In genomic region chr5:28269469-28269991, GRCm38 (mm10) we compare ENCODE assay signal across 10 mouse cellular contexts. TPM values are rescaled to one million over a fixed set of nuclear protein-coding genes. Genes with fewer than 3 reads are reported as not detected.
DNase-seq lines count a peak whose midpoint lies in the region; ATAC-seq and TF ChIP-seq lines count a peak whose summit lies in the region.
"Had no signal": no experiment of that assay in that cellular context is flagged by ENCODE, and none has a peak within 500 bp of the region (broad histone marks: within the 10 kb centered on the region; RNA-seq: fewer than 3 reads in every experiment).

No protein-coding gene starts in this region.

- peak; percentile 16 for DNase-seq in heart, adult 8-10 months (ENCODE audit: low spot score)
- DNase-seq in heart, postnatal 10 days = no peak
- DNase-seq in thymus, postnatal 4 days = peak; percentile 38
- no peak for DNase-seq in kidney, postnatal 10 days
- no peak for DNase-seq in adrenal gland, postnatal 10 days
- DNase-seq in left cerebral cortex, postnatal 25 days (ENCODE audit: low spot score in 2 of 2) = no peak
- DNase-seq: layer of hippocampus, adult 9-11 months had no signal

- H3K79me2 ChIP-seq in myocyte (ENCODE audit: control insufficient read depth, insufficient read depth) = no peaks in the 10 kb centered on the region

- H3K4me3 ChIP-seq in liver, embryonic 16.5 days (ENCODE audit: low read depth, low read length) = no peak overlapping the region
- H3K4me3 ChIP-seq in myocyte = no peak overlapping the region

- H3K27ac ChIP-seq in liver, embryonic 16.5 days (ENCODE audit: low read length) = peak overlapping the region; percentile 56

- no peaks in the 10 kb centered on the region for H3K36me3 ChIP-seq in liver, embryonic 16.5 days (ENCODE audit: control insufficient read depth, insufficient read depth)
- H3K36me3 ChIP-seq in myocyte (ENCODE audit: control insufficient read depth, insufficient read depth) = no peaks in the 10 kb centered on the region

- peak overlapping the region; percentile 19 for H3K4me2 ChIP-seq in liver, embryonic 16.5 days (ENCODE audit: low read depth, low read length)
- peak overlapping the region; percentile 12 for H3K4me2 ChIP-seq in myocyte (ENCODE audit: low read depth)
- H3K4me2 ChIP-seq: heart, embryonic 11.5 days had no signal

- no peaks in the 10 kb centered on the region for H3K27me3 ChIP-seq in liver, embryonic 16.5 days (ENCODE audit: control insufficient read depth, insufficient read depth, low read depth, low read length)
- no peaks in the 10 kb centered on the region for H3K27me3 ChIP-seq in myocyte (ENCODE audit: control insufficient read depth, insufficient read depth, insufficient read length)

- no peak overlapping the region for H3K9ac ChIP-seq in liver, embryonic 16.5 days (ENCODE audit: low read depth, low read length)

- ATAC-seq in liver, embryonic 16.5 days (ENCODE audit: low read depth) = peak; percentile 83

- no peak for TF ChIP-seq POLR2A in myocyte (IDR thresholded peaks at IDR 0.05; ENCODE audit: insufficient read length, low read depth)

- intact Hi-C loops in heart, postnatal 10 days (cut with DNase I) = no loop called here
- intact Hi-C loops in left cerebral cortex, postnatal 25 days (cut with DNase I) = no loop called here

- WGBS in liver, embryonic 16.5 days (ENCODE audit: insufficient replicate concordance) = 8% methylated on average over 6 of the region's 6 CpGs

- H3K4me1 ChIP-seq in liver, embryonic 16.5 days (ENCODE audit: control insufficient read depth, low read depth, low read length) = peaks cover 13% of the 10 kb centered on the region

- no peak overlapping the region for H3ac ChIP-seq in myocyte (ENCODE audit: control insufficient read depth, insufficient read length)

- H3K9me3 ChIP-seq in liver, embryonic 16.5 days (replicated peaks; ENCODE audit: control insufficient read depth, low read length) = no peaks in the 10 kb centered on the region

TF ChIP-seq in myocyte, 11 proteins besides CTCF, POLR2A, EP300 and RAD21:
- no peak for TF ChIP-seq POLR2AphosphoS2 (IDR thresholded peaks at IDR 0.05; ENCODE audit: insufficient read length, low read depth)
- no peak for TF ChIP-seq MAX (IDR thresholded peaks at IDR 0.05; ENCODE audit: low read depth)

RNA-seq across cellular contexts. Expression of gene Cnpy1, which starts 23.9 kb away (rescaled TPM):
- total RNA-seq in heart, adult 8-10 months (2022) = not detected
- not detected for total RNA-seq in heart, postnatal 10 days (2021)
- not detected in 2 replicates for polyA plus RNA-seq in liver, embryonic 16.5 days (2015; fragmentation: Nextera tagmentation; extraction: Ambion mirVana)
- not detected for polyA plus RNA-seq in myocyte (2012; fragmentation: generic; extraction: Trizol)
- under 1 TPM; 0.09 to 0.15 TPM for total RNA-seq in adrenal gland, postnatal 10 days (2021)
- total RNA-seq in left cerebral cortex, postnatal 25 days (2021) = not detected
- polyA plus RNA-seq: heart, embryonic 11.5 days had no signal

RNA-seq across cellular contexts. Expression of gene Rbm33, which starts 47.4 kb away (rescaled TPM):
- 10 to 100 TPM; 36.9 to 40.6 (median 37.5) TPM for total RNA-seq in heart, adult 8-10 months (2022)
- total RNA-seq in heart, postnatal 10 days (2021) = 10 to 100 TPM; 37.6 to 40.9 TPM
- 5.9 and 6.9 TPM in 2 replicates for polyA plus RNA-seq in liver, embryonic 16.5 days (2015; fragmentation: Nextera tagmentation; extraction: Ambion mirVana)
- 11.7 TPM for polyA plus RNA-seq in myocyte (2012; fragmentation: generic; extraction: Trizol)
- total RNA-seq in adrenal gland, postnatal 10 days (2021) = 10 to 100 TPM; 46.8 to 52.7 TPM
- 10 to 100 TPM; 63.8 to 70.7 TPM for total RNA-seq in left cerebral cortex, postnatal 25 days (2021)

Comparison
In these comparisons a context has a peak if more than half of its experiments do, and no peak if none do; other contexts are left out.
1. DNase-seq: peak in heart, adult 8-10 months (single experiment) and thymus, postnatal 4 days (single experiment); none in heart, postnatal 10 days (0 of 2), kidney, postnatal 10 days (single experiment), adrenal gland, postnatal 10 days (single experiment) and left cerebral cortex, postnatal 25 days (0 of 2).